Mouse (Mus musculus): ENCODE data around the gene Olfr319. TPM values are rescaled to one million over a fixed set of nuclear protein-coding genes. Genes with fewer than 3 reads are reported as not detected.
"Not testable (repeated sequence)": the region's sequence is repeated elsewhere in the genome, so short reads cannot be mapped to it uniquely, and the experiment has no call there.

The Olfr319 gene
- polyA plus RNA-seq, 1 experiment from 2014 or later, result 0.19 TPM

DNA sequence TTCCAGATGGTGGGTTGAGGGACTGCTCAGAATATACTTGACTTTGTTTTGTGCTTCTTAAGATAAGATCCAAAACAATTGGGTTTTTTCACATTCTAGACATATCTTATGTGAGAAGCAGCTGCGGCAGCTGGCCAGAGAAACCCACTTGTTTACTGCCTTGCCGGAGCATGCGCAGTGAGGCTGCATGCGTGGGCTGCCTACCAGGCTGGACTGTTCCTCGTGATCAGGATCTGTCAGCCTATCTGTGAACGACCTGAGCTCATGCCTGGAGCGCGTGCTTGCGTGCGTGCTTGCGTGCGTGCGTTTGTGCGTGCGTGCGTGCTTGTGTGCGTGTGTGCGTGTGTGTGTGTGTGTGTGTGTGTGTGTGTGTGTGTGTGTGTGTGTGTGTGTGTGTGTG is 52.1 kb downstream of the Olfr319 start:
- H3K27ac ChIP-seq (replicated peaks); ATAC-seq (replicated peaks); H3K27me3 ChIP-seq; H3K4me3 ChIP-seq; H3K4me1 ChIP-seq; H3K4me2 ChIP-seq (replicated peaks); H3K9ac ChIP-seq (replicated peaks); H3K9me3 ChIP-seq; H3K36me3 ChIP-seq: not testable (repeated sequence)
- 85% methylated on average over 18 of the region's 18 CpGs for WGBS

DNA sequence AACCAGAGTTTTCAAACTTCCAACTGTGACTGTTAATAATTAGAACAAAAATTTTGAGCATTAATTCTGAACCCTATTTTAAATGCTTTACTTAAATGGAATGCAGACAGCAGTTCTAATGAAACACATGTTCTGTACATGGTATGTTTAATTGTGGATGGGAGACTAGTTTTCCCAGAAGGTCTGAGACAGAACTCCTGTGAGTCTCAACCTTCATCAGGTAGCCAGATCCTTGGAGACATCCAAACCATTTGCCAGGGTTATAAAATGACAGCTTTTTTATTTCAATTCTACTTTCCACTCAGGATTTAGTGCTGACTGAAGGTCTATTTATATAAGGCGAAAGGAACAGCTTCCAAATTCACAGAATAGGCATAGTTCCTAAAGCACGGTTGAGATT is 53.5 kb downstream of the Olfr319 start, which contains the start of gene Olfr316:
TSS of gene Olfr316 (plus strand) at position 301 of the 400 bp plus-strand sequence.
- WGBS, result 95% methylated on average over 2 of the region's 2 CpGs
- no peak for ATAC-seq (replicated peaks)
- H3K27ac ChIP-seq (replicated peaks), result no peak within 1 kb of the TSS

More for the DNA sequence above, 53.5 kb downstream of the Olfr319 start, which contains the start of gene Olfr316:
- H3K27me3 ChIP-seq, result no peaks in the 10 kb centered on the region
- no peaks in the 10 kb centered on the region for H3K36me3 ChIP-seq
- H3K4me1 ChIP-seq, result no peaks in the 10 kb centered on the region
- H3K9me3 ChIP-seq, result no peaks in the 10 kb centered on the region
- no peak within 1 kb of the TSS for H3K4me2 ChIP-seq (replicated peaks)
- no peak within 1 kb of the TSS for H3K9ac ChIP-seq (replicated peaks)
- no peak within 1 kb of the TSS for H3K4me3 ChIP-seq

Other genes with a start within 250 kb of the Olfr319 start
- gene Lypd9, start 246.2 kb upstream of the Olfr319 start, polyA plus RNA-seq (2015; fragmentation: Nextera tagmentation; extraction: Ambion mirVana), result not detected in 2 replicates
- gene Olfr30, start 236.9 kb upstream of the Olfr319 start, polyA plus RNA-seq (2015; fragmentation: Nextera tagmentation; extraction: Ambion mirVana), result not detected in 2 replicates
- not detected in 2 replicates for gene Olfr332, start 206.6 kb upstream of the Olfr319 start, polyA plus RNA-seq (2015; fragmentation: Nextera tagmentation; extraction: Ambion mirVana)
- not detected in 2 replicates for gene Olfr331, start 196.6 kb upstream of the Olfr319 start, polyA plus RNA-seq (2015; fragmentation: Nextera tagmentation; extraction: Ambion mirVana)
- not detected in 2 replicates for gene Olfr330, start 164.3 kb upstream of the Olfr319 start, polyA plus RNA-seq (2015; fragmentation: Nextera tagmentation; extraction: Ambion mirVana)
- gene Olfr329-ps, start 152.7 kb upstream of the Olfr319 start, polyA plus RNA-seq (2015; fragmentation: Nextera tagmentation; extraction: Ambion mirVana), result not detected in 2 replicates
- 0.10 TPM in 1 of 2 replicates, not detected in the other for gene Olfr328, start 143.5 kb upstream of the Olfr319 start, polyA plus RNA-seq (2015; fragmentation: Nextera tagmentation; extraction: Ambion mirVana)
- not detected in 2 replicates for gene Olfr224, start 128.6 kb upstream of the Olfr319 start, polyA plus RNA-seq (2015; fragmentation: Nextera tagmentation; extraction: Ambion mirVana)
- gene Olfr325, start 121.4 kb upstream of the Olfr319 start, polyA plus RNA-seq (2015; fragmentation: Nextera tagmentation; extraction: Ambion mirVana), result not detected in 2 replicates
- gene Olfr324, start 104.0 kb upstream of the Olfr319 start, polyA plus RNA-seq (2015; fragmentation: Nextera tagmentation; extraction: Ambion mirVana), result not detected in 2 replicates
- not detected in 2 replicates for gene 2210407C18Rik, start 83.1 kb upstream of the Olfr319 start, polyA plus RNA-seq (2015; fragmentation: Nextera tagmentation; extraction: Ambion mirVana)
- not detected in 2 replicates for gene Olfr323, start 68.7 kb upstream of the Olfr319 start, polyA plus RNA-seq (2015; fragmentation: Nextera tagmentation; extraction: Ambion mirVana)
- not detected in 2 replicates for gene Trim58, start 58.7 kb upstream of the Olfr319 start, polyA plus RNA-seq (2015; fragmentation: Nextera tagmentation; extraction: Ambion mirVana)
- not detected in 2 replicates for gene Olfr322, start 40.4 kb upstream of the Olfr319 start, polyA plus RNA-seq (2015; fragmentation: Nextera tagmentation; extraction: Ambion mirVana)
- not detected in 2 replicates for gene Olfr320, start 18.1 kb upstream of the Olfr319 start, polyA plus RNA-seq (2015; fragmentation: Nextera tagmentation; extraction: Ambion mirVana)
- gene Olfr318, start 24.9 kb downstream of the Olfr319 start, polyA plus RNA-seq (2015; fragmentation: Nextera tagmentation; extraction: Ambion mirVana), result not detected in 2 replicates
- gene Olfr317, start 40.0 kb downstream of the Olfr319 start, polyA plus RNA-seq (2015; fragmentation: Nextera tagmentation; extraction: Ambion mirVana), result 0.06 and 0.10 TPM in 2 replicates
- gene Olfr316, start 53.6 kb downstream of the Olfr319 start, polyA plus RNA-seq (2015; fragmentation: Nextera tagmentation; extraction: Ambion mirVana), result 0.08 TPM in 1 of 2 replicates, not detected in the other
- gene Olfr315, start 74.0 kb downstream of the Olfr319 start, polyA plus RNA-seq (2015; fragmentation: Nextera tagmentation; extraction: Ambion mirVana), result not detected in 2 replicates
- gene Olfr314, start 83.8 kb downstream of the Olfr319 start, polyA plus RNA-seq (2015; fragmentation: Nextera tagmentation; extraction: Ambion mirVana), result not detected in 2 replicates
- gene Fam183b, start 102.8 kb downstream of the Olfr319 start, polyA plus RNA-seq (2015; fragmentation: Nextera tagmentation; extraction: Ambion mirVana), result 4.9 and 8.4 TPM in 2 replicates
- gene Olfr313, start 115.8 kb downstream of the Olfr319 start, polyA plus RNA-seq (2015; fragmentation: Nextera tagmentation; extraction: Ambion mirVana), result not detected in 2 replicates
- not detected in 2 replicates for gene Olfr312, start 130.1 kb downstream of the Olfr319 start, polyA plus RNA-seq (2015; fragmentation: Nextera tagmentation; extraction: Ambion mirVana)
- not detected in 2 replicates for gene Olfr311, start 140.1 kb downstream of the Olfr319 start, polyA plus RNA-seq (2015; fragmentation: Nextera tagmentation; extraction: Ambion mirVana)
- 22.9 TPM in 2 replicates for gene Gm12258, start 148.0 kb downstream of the Olfr319 start, polyA plus RNA-seq (2015; fragmentation: Nextera tagmentation; extraction: Ambion mirVana)
- 11.5 and 11.6 TPM in 2 replicates for gene 2810021J22Rik, start 168.1 kb downstream of the Olfr319 start, polyA plus RNA-seq (2015; fragmentation: Nextera tagmentation; extraction: Ambion mirVana)
- gene Zfp39, start 205.1 kb downstream of the Olfr319 start, polyA plus RNA-seq (2015; fragmentation: Nextera tagmentation; extraction: Ambion mirVana), result 5.9 and 7.0 TPM in 2 replicates
- gene Btnl10, start 218.7 kb downstream of the Olfr319 start, polyA plus RNA-seq (2015; fragmentation: Nextera tagmentation; extraction: Ambion mirVana), result not detected in 2 replicates
- 508 and 517 TPM in 2 replicates for gene Rnf187, start 239.8 kb downstream of the Olfr319 start, polyA plus RNA-seq (2015; fragmentation: Nextera tagmentation; extraction: Ambion mirVana)
- gene Hist3h2ba, start 249.8 kb downstream of the Olfr319 start, polyA plus RNA-seq (2015; fragmentation: Nextera tagmentation; extraction: Ambion mirVana), result 355 and 373 TPM in 2 replicates